Mouse (Mus musculus) heart, postnatal 10 days (tissue): ENCODE measurements around the gene Gm6408. TPM values are rescaled to one million over a fixed set of nuclear protein-coding genes. Genes with fewer than 3 reads are reported as not detected.

Experiments used
- total RNA-seq, 2 experiments: library from RNA; stranded (reverse); gene quantifications; 2 replicates each; pipeline ENCODE4 v1.2.3; 2021

The Gm6408 gene
- total RNA-seq, 2 experiments from 2014 or later = not detected

Other genes with a start within 250 kb of the Gm6408 start
- gene Wasf3, start 97.0 kb upstream of the Gm6408 start, total RNA-seq = under 1 TPM; 0.50 to 0.53 TPM
- gene Gm6370, start 9.4 kb downstream of the Gm6408 start, total RNA-seq = not detected
- not detected for gene 4930449I24Rik, start 20.4 kb downstream of the Gm6408 start, total RNA-seq
- not detected for gene Gm3402, start 32.2 kb downstream of the Gm6408 start, total RNA-seq
- not detected for gene Gm3404, start 43.8 kb downstream of the Gm6408 start, total RNA-seq
- gene Gm3409, start 55.7 kb downstream of the Gm6408 start, total RNA-seq = not detected
- gene Gm3415, start 74.2 kb downstream of the Gm6408 start, total RNA-seq = not detected
- not detected for gene Gpr12, start 103.3 kb downstream of the Gm6408 start, total RNA-seq